Mouse (Mus musculus): ENCODE results near the gene Btbd35f8. TPM values are rescaled to one million over a fixed set of nuclear protein-coding genes. Genes with fewer than 3 reads are reported as not detected.
"Not testable (repeated sequence)": the region's sequence is repeated elsewhere in the genome, so short reads cannot be mapped to it uniquely, and the experiment has no call there.

Gene Btbd35f8
- polyA plus RNA-seq (2015; fragmentation: Nextera tagmentation; extraction: Ambion mirVana), result not detected in 2 replicates

DNA sequence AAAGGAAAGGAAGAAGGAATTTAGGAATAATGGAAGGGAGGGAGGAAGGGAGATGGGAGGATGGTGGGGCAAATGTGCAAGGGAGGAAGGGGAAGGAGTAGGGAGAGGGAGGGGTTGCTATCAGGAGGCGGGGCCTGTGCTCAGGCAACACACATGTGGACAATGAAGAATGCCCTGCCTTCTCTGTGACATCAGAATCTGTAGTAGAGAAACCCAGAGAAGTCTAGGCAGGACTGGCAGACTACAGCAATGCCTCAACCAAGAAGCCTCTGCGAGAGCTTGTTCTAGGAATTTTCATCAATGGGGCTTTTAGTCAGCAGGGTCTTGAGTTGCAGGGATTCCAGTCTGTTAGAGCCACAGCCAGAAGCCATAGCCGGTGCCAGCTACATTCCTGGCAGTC is at the start of gene Btbd35f8:
TSS of gene Btbd35f8 (plus strand) at position 301 of the 400 bp plus-strand sequence.
- H3K9ac ChIP-seq; H3K4me3 ChIP-seq; H3K4me2 ChIP-seq; H3K4me1 ChIP-seq; H3K27ac ChIP-seq; ATAC-seq (ENCODE audit: insufficient number of reproducible peaks, low FRiP score, low TSS enrichment, low read depth); H3K36me3 ChIP-seq; H3K27me3 ChIP-seq; H3K9me3 ChIP-seq: not testable (repeated sequence)
- whole genome bisulfite sequencing, result no CpG with 5 or more reads among the region's 3 CpGs

Other genes with a start within 250 kb of the Btbd35f8 start
- gene Spin2g, start 211.8 kb upstream of the Btbd35f8 start, polyA plus RNA-seq (2015; fragmentation: Nextera tagmentation; extraction: Ambion mirVana), result not detected in 2 replicates